Mouse (Mus musculus) MEL (cell line): ENCODE measurements at regions not wholly inside any gene's neighbourhood (a gene's known extent, or its start where the extent isn't known, plus 50 kb on each side); places are given as distances from the start of the nearest gene placed in this dataset.

Experiments used
- DNase-seq: peaks from one replicate; pipeline ENCODE4 v3.0.0; 2011; ENCODE audit warnings: low read depth, low spot score
- H3K27ac ChIP-seq: 2 replicates; pipeline ENCODE4 v1.5.1; 2012; ENCODE audit warnings: low read depth, mild to moderate bottlenecking, control low read depth, low read length, moderate library complexity; ENCODE audit not compliant: control insufficient read depth
- H3K27me3 ChIP-seq, 2 experiments: fragments of 150-350 bp in 1 of 2; sonication (generic) in 1 of 2; 2 replicates each; pipeline ENCODE4 v1.6.1; 2012; ENCODE audit warnings: low read length in 2 of 2, mild to moderate bottlenecking in 2 of 2, improper control_type of control experiment in 1 of 2, moderate library complexity in 1 of 2; ENCODE audit not compliant: insufficient read depth in 2 of 2, control insufficient read depth in 1 of 2
- H3K36me3 ChIP-seq, 2 experiments: 2 replicates each; pipeline ENCODE4 v1.6.1; 2012 to 2014; ENCODE audit warnings: low read length in 2 of 2, improper control_type of control experiment in 1 of 2, inconsistent platforms in 1 of 2, mild to moderate bottlenecking in 1 of 2; ENCODE audit not compliant: insufficient read depth in 2 of 2, control insufficient read depth in 1 of 2
- H3K4me1 ChIP-seq, 2 experiments: fragments of 150-350 bp in 1 of 2; sonication (generic) in 1 of 2; 2 replicates each; pipeline ENCODE4 v1.6.1; 2012; ENCODE audit warnings: low read length in 2 of 2, improper control_type of control experiment in 1 of 2, mild to moderate bottlenecking in 1 of 2; ENCODE audit not compliant: insufficient read depth in 2 of 2, control insufficient read depth in 1 of 2
- H3K4me3 ChIP-seq, 2 experiments: fragments of 150-350 bp in 1 of 2; sonication (generic) in 1 of 2; 2 replicates each; pipeline ENCODE4 v1.5.1; 2012; ENCODE audit warnings: low read depth in 2 of 2, low read length in 2 of 2, mild to moderate bottlenecking in 2 of 2, moderate library complexity in 2 of 2, control low read depth in 1 of 2, improper control_type of control experiment in 1 of 2; ENCODE audit not compliant: control insufficient read depth in 1 of 2, insufficient read depth in 1 of 2
- H3K79me2 ChIP-seq: 2 replicates; pipeline ENCODE4 v1.6.1; 2012; ENCODE audit warnings: mild to moderate bottlenecking, low read length, moderate library complexity; ENCODE audit not compliant: control insufficient read depth, poor library complexity, insufficient read depth
- H3K9ac ChIP-seq: 2 replicates; pipeline ENCODE4 v1.6.1; 2012; ENCODE audit warnings: low read depth, mild to moderate bottlenecking, control low read depth, low read length, moderate library complexity; ENCODE audit not compliant: control insufficient read depth, poor library complexity, severe bottlenecking
- H3K9me3 ChIP-seq: fragments of 150-350 bp; sonication (generic); replicated peaks from 2 replicates; pipeline ENCODE4 v1.6.1; 2012; ENCODE audit warnings: mild to moderate bottlenecking, low read length, improper control_type of control experiment, moderate library complexity; ENCODE audit not compliant: insufficient read depth
- CHD1 ChIP-seq: IDR thresholded peaks from 2 replicates; pipeline ENCODE4 v1.6.1; 2012; ENCODE audit warnings: low read depth, mild to moderate bottlenecking, inconsistent platforms, low read length, improper control_type of control experiment
- CHD2 ChIP-seq: IDR thresholded peaks from 2 replicates; pipeline ENCODE4 v1.6.1; 2011; ENCODE audit warnings: low read length, improper control_type of control experiment
- CTCF ChIP-seq, 3 experiments: IDR thresholded peaks in 2 of 3; conservative IDR thresholded peaks in 1 of 3; 2 replicates each; pipeline ENCODE4 v1.5.1; 2011 to 2012; ENCODE audit warnings: low read length in 3 of 3, low read depth in 2 of 3, mild to moderate bottlenecking in 2 of 3, improper control_type of control experiment in 1 of 3, inconsistent platforms in 1 of 3, mixed read lengths in 1 of 3, moderate library complexity in 1 of 3; ENCODE audit not compliant: control insufficient read depth in 1 of 3, insufficient read depth in 1 of 3, poor library complexity in 1 of 3, severe bottlenecking in 1 of 3
- E2F4 ChIP-seq: IDR thresholded peaks from 2 replicates; pipeline ENCODE4 v1.6.1; 2011; ENCODE audit warnings: low read depth, low read length, improper control_type of control experiment, borderline replicate concordance
- ELF1 ChIP-seq: IDR thresholded peaks from 2 replicates; pipeline ENCODE4 v1.6.1; 2014; ENCODE audit warnings: low read depth, mild to moderate bottlenecking, inconsistent platforms, low read length, improper control_type of control experiment, moderate library complexity
- EP300 ChIP-seq, 2 experiments: IDR thresholded peaks; 2 replicates each; pipeline ENCODE4 v1.6.1; 2011; ENCODE audit warnings: improper control_type of control experiment in 2 of 2, low read length in 2 of 2, low read depth in 1 of 2, mild to moderate bottlenecking in 1 of 2
- JUND ChIP-seq: IDR thresholded peaks from 2 replicates; pipeline ENCODE4 v1.6.1; 2011; ENCODE audit warnings: low read depth, mild to moderate bottlenecking, improper control_type of control experiment, low read length
- MAZ ChIP-seq: IDR thresholded peaks from 2 replicates; pipeline ENCODE4 v1.6.1; 2012; ENCODE audit warnings: low read depth, mild to moderate bottlenecking, inconsistent platforms, low read length, improper control_type of control experiment
- MXI1 ChIP-seq: IDR thresholded peaks from 2 replicates; pipeline ENCODE4 v1.6.1; 2011; ENCODE audit warnings: mild to moderate bottlenecking, low read depth, low read length, improper control_type of control experiment
- NRF1 ChIP-seq: IDR thresholded peaks from 2 replicates; pipeline ENCODE4 v1.6.1; 2014; ENCODE audit warnings: low read depth, mild to moderate bottlenecking, inconsistent platforms, low read length, improper control_type of control experiment, moderate library complexity; ENCODE audit not compliant: poor library complexity, insufficient read depth, severe bottlenecking
- POLR2AphosphoS5 ChIP-seq: IDR thresholded peaks from 2 replicates; pipeline ENCODE4 v1.6.1; 2012; ENCODE audit warnings: low read depth, borderline replicate concordance, mild to moderate bottlenecking, inconsistent platforms, low read length, moderate library complexity, mixed read lengths
- RCOR1 ChIP-seq: IDR thresholded peaks from 2 replicates; pipeline ENCODE4 v1.6.1; 2012; ENCODE audit warnings: low read depth, mild to moderate bottlenecking, inconsistent platforms, low read length, improper control_type of control experiment
- SIN3A ChIP-seq: IDR thresholded peaks from 2 replicates; pipeline ENCODE4 v1.6.1; 2012; ENCODE audit warnings: low read length, improper control_type of control experiment, inconsistent platforms
- SMC3 ChIP-seq: IDR thresholded peaks from 2 replicates; pipeline ENCODE4 v1.6.1; 2011; ENCODE audit warnings: low read depth, low read length, improper control_type of control experiment
- TAL1 ChIP-seq: IDR thresholded peaks from 2 replicates; pipeline ENCODE4 v1.6.1; 2012; ENCODE audit warnings: mild to moderate bottlenecking, inconsistent platforms, low read length, moderate library complexity, mixed read lengths
- TBP ChIP-seq: IDR thresholded peaks from 2 replicates; pipeline ENCODE4 v1.8.0; 2011; ENCODE audit warnings: low read depth, low read length, improper control_type of control experiment
- TCF12 ChIP-seq: IDR thresholded peaks from 2 replicates; pipeline ENCODE4 v1.6.1; 2014; ENCODE audit warnings: low read depth, mild to moderate bottlenecking, inconsistent platforms, low read length, improper control_type of control experiment, moderate library complexity
- USF2 ChIP-seq, 2 experiments: IDR thresholded peaks; 2 replicates each; pipeline ENCODE4 v1.6.1; 2011 to 2012; ENCODE audit warnings: improper control_type of control experiment in 2 of 2, low read length in 2 of 2, borderline replicate concordance in 1 of 2, inconsistent platforms in 1 of 2, low read depth in 1 of 2, mild to moderate bottlenecking in 1 of 2; ENCODE audit not compliant: insufficient read depth in 1 of 2
- ZC3H11A ChIP-seq: IDR thresholded peaks from 2 replicates; pipeline ENCODE4 v1.6.1; 2012; ENCODE audit warnings: low read depth, mild to moderate bottlenecking, inconsistent platforms, low read length, improper control_type of control experiment
- ZKSCAN1 ChIP-seq: IDR thresholded peaks from 2 replicates; pipeline ENCODE4 v1.6.1; 2012; ENCODE audit warnings: low read depth, mild to moderate bottlenecking, inconsistent platforms, low read length, improper control_type of control experiment, moderate library complexity
- ZNF384 ChIP-seq: IDR thresholded peaks from 2 replicates; pipeline ENCODE4 v1.6.1; 2012; ENCODE audit warnings: low read depth, mild to moderate bottlenecking, inconsistent platforms, low read length, improper control_type of control experiment

GRCm38 (mm10) chr12:12684481-12685216 lies 257.1 kb downstream of the Mycn start:
- Histone ChIP-seq H3K4me3 (no peak overlapping the region), H3K79me2 (no peaks in the 10 kb centered on the region), H3K36me3 (no peaks in the 10 kb centered on the region)

DNA sequence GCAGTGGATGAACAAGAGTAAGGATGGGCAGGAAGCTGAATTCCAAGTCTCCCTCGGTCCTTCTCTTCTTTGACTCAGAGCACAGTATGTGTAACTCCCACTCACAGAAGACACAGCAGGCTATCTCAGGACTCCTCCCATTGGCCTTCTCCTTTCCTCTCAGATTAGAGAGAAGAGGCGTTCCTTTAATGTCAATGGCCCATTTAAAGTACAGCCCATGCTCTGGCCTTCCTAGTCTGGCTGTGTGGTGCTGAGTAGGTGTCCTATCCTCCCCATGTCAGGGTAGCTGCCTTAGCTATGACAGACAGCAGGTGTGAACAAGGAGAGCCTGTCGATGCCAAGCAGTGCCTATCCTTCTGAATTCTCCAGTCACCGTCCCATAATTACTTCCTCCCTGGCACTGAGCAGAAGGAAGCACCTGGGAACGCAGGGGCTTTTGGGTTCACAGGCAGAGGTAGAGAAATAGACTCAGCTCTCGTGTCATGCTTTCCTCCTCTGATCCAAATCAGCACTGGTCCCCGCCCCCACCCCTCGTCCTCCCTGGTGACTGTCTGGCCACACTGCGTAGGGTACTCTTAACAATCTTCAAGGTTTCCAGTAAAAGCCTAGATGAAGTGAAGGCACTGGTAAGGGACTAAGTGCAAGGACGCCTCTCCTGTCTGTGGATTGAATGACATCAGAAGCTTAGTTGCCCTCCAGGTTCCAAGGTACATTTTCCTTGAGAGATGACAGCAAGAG lies 257.8 kb downstream of the Mycn start:
- no peak for DNase-seq
- Histone ChIP-seq H3K79me2 (no peaks in the 10 kb centered on the region), H3K36me3 (no peaks in the 10 kb centered on the region), H3K4me1 (no peaks in the 10 kb centered on the region), H3K27me3 (no peaks in the 10 kb centered on the region), H3K27ac (no peak overlapping the region)
- TF ChIP-seq ZKSCAN1 (no peak), RCOR1 (no peak), MAZ (no peak), CHD1 (no peak), EP300 (IDR thresholded peaks at IDR 0.05; ENCODE audit: low read depth in 1 of 2, low read length in 2 of 2) (no peak), TBP (no peak), ZNF384 (no peak), CTCF (IDR thresholded peaks at IDR 0.05 in 2 of 3, conservative IDR thresholded peaks at IDR 0.05 in 1 of 3; ENCODE audit: control insufficient read depth in 1 of 3, insufficient read depth in 1 of 3, low read depth in 2 of 3, low read length in 3 of 3, poor library complexity in 1 of 3, severe bottlenecking in 1 of 3) (no peak), JUND (no peak), USF2 (IDR thresholded peaks at IDR 0.05; ENCODE audit: borderline replicate concordance in 1 of 2, insufficient read depth in 1 of 2, low read depth in 1 of 2, low read length in 2 of 2) (no peak), SMC3 (no peak), TAL1 (no peak), E2F4 (no peak), SIN3A (no peak), TCF12 (no peak), MXI1 (no peak)
- TF ChIP-seq, all 39 proteins: peak for 0
- Histone ChIP-seq H3K9me3 (no peaks in the 10 kb centered on the region), H3K9ac (no peak overlapping the region), H3K4me3 (no peak overlapping the region)

More at GRCm38 (mm10) chr12:12684481-12685216, 257.1 kb downstream of the Mycn start:
- Histone ChIP-seq H3K4me1 (no peaks in the 10 kb centered on the region), H3K27ac (no peak overlapping the region), H3K27me3 (no peaks in the 10 kb centered on the region), H3K9me3 (no peaks in the 10 kb centered on the region), H3K9ac (no peak overlapping the region)
- TF ChIP-seq ZC3H11A = no peak
- TF ChIP-seq NRF1 = no peak
- no peak for TF ChIP-seq JUND
- no peak for TF ChIP-seq MXI1
- TF ChIP-seq ELF1 = no peak
- no peak for TF ChIP-seq CHD2
- TF ChIP-seq POLR2AphosphoS5 = no peak
- TF ChIP-seq TCF12 = no peak
- TF ChIP-seq, all 39 proteins: peak for 0
- no peak for DNase-seq
